Mouse (Mus musculus) ES-Bruce4 (cell line): Measurements from ENCODE around the gene 4931406P16Rik. TPM values are rescaled to one million over a fixed set of nuclear protein-coding genes. Genes with fewer than 3 reads are reported as not detected.

ENCODE experiments used
- H3K27ac ChIP-seq: 2 replicates; pipeline ENCODE4 v1.5.1; 2012; ENCODE audit warnings: low read length, inconsistent platforms; ENCODE audit not compliant: insufficient read depth
- H3K27me3 ChIP-seq: 2 replicates; pipeline ENCODE4 v1.6.1; 2012; ENCODE audit warnings: mild to moderate bottlenecking, low read length, inconsistent platforms; ENCODE audit not compliant: control insufficient read depth, poor library complexity, insufficient read depth, severe bottlenecking
- H3K36me3 ChIP-seq: 2 replicates; pipeline ENCODE4 v1.6.1; 2012; ENCODE audit warnings: inconsistent platforms, mild to moderate bottlenecking, low read length, moderate library complexity; ENCODE audit not compliant: control insufficient read depth, poor library complexity, insufficient read depth, severe bottlenecking
- H3K4me1 ChIP-seq: one replicate; pipeline ENCODE4 v1.8.1; 2011; ENCODE audit warnings: low read length; ENCODE audit not compliant: control insufficient read depth, insufficient read depth
- H3K4me3 ChIP-seq: 2 replicates; pipeline ENCODE4 v1.5.1; 2011; ENCODE audit warnings: low read depth, mild to moderate bottlenecking, low read length
- H3K9ac ChIP-seq: 2 replicates; pipeline ENCODE4 v1.6.1; 2012; ENCODE audit warnings: low read depth, mild to moderate bottlenecking, inconsistent platforms; ENCODE audit not compliant: poor library complexity, severe bottlenecking
- H3K9me3 ChIP-seq: replicated peaks from 2 replicates; pipeline ENCODE4 v1.6.1; 2012; ENCODE audit warnings: mild to moderate bottlenecking, low read length, inconsistent platforms; ENCODE audit not compliant: control insufficient read depth, poor library complexity, insufficient read depth, severe bottlenecking
- CTCF ChIP-seq: IDR thresholded peaks from one replicate; pipeline ENCODE4 v1.8.1; 2011; ENCODE audit warnings: low read depth, low read length
- EP300 ChIP-seq: IDR thresholded peaks from 2 replicates; pipeline ENCODE4 v1.6.1; 2011; ENCODE audit warnings: low read depth, low read length; ENCODE audit not compliant: insufficient read depth
- POLR2A ChIP-seq: IDR thresholded peaks from one replicate; pipeline ENCODE4 v1.8.1; 2011; ENCODE audit warnings: low read length; ENCODE audit not compliant: insufficient read depth
- polyA plus RNA-seq: library from polyadenylated mRNA; stranded (reverse); fragments of >200 nt; gene quantifications from 2 replicates; pipeline ENCODE4 v1.2.4, GENCODE M21; 2011; ENCODE audit warnings: low read depth; ENCODE audit not compliant: missing spikeins, insufficient read depth, insufficient read length

4931406P16Rik gene
- polyA plus RNA-seq, 1 experiment = 82.5 TPM

- Histone ChIP-seq H3K36me3 (peaks cover 16% of the 10 kb centered on the region), H3K4me1 (no peaks in the 10 kb centered on the region), H3K9me3 (no peaks in the 10 kb centered on the region), H3K27me3 (no peaks in the 10 kb centered on the region), H3K27ac (no peak overlapping the region; the same call in 1 of the 2 replicates), H3K9ac (no peak overlapping the region), H3K4me3 (no peak overlapping the region)
- no peak for TF ChIP-seq CTCF
- TF ChIP-seq EP300 = no peak
- TF ChIP-seq POLR2A = no peak
These were observed 58.2 kb downstream of the 4931406P16Rik start for GRCm38 (mm10) chr7:34255137-34255536.

GRCm38 (mm10) chr7:34252030-34252429 lies 61.3 kb downstream of the 4931406P16Rik start:
- TF ChIP-seq EP300 (no peak), POLR2A (no peak), CTCF (no peak)
- no peak overlapping the region for H3K9ac ChIP-seq
- peaks cover 16% of the 10 kb centered on the region for H3K36me3 ChIP-seq
- no peaks in the 10 kb centered on the region for H3K4me1 ChIP-seq
- no peaks in the 10 kb centered on the region for H3K27me3 ChIP-seq
- no peaks in the 10 kb centered on the region for H3K9me3 ChIP-seq
- no peak overlapping the region for H3K27ac ChIP-seq
- H3K4me3 ChIP-seq = no peak overlapping the region

- Histone ChIP-seq H3K27me3 (no peaks in the 10 kb centered on the region), H3K27ac (no peak within 1 kb of the TSS), H3K36me3 (peaks cover 14% of the 10 kb centered on the region), H3K9ac (no peak within 1 kb of the TSS), H3K4me3 (no peak within 1 kb of the TSS), H3K4me1 (no peaks in the 10 kb centered on the region), H3K9me3 (no peaks in the 10 kb centered on the region)
- TF ChIP-seq POLR2A (no peak), CTCF (no peak), EP300 (no peak)
These were observed 62.6 kb downstream of the 4931406P16Rik start, which contains the start of gene Gm6096 for GRCm38 (mm10) chr7:34250738-34251137. TSS of gene Gm6096 (plus strand) at chr7:34251038.

- H3K36me3 ChIP-seq = peaks cover 20% of the 10 kb centered on the region
- H3K9ac ChIP-seq = no peak overlapping the region
- no peaks in the 10 kb centered on the region for H3K27me3 ChIP-seq
- H3K4me1 ChIP-seq = no peaks in the 10 kb centered on the region
- H3K27ac ChIP-seq = 0 out of 2 replicates have a peak overlapping the region, but pooled peaks have one; percentile 47
- H3K9me3 ChIP-seq = no peaks in the 10 kb centered on the region
- H3K4me3 ChIP-seq = no peak overlapping the region
- TF ChIP-seq POLR2A (no peak), EP300 (peak; percentile 62; the same call in 1 of the 2 replicates)
These were observed 66.4 kb downstream of the 4931406P16Rik start for GRCm38 (mm10) chr7:34246870-34247499.

- Histone ChIP-seq H3K27ac (no peak overlapping the region; the same call in 1 of the 2 replicates), H3K4me1 (no peaks in the 10 kb centered on the region), H3K9me3 (no peaks in the 10 kb centered on the region), H3K36me3 (peaks cover 20% of the 10 kb centered on the region), H3K4me3 (peak overlapping the region; percentile 67), H3K9ac (peak overlapping the region; percentile 8; the same call in 1 of the 2 replicates), H3K27me3 (no peaks in the 10 kb centered on the region)
- TF ChIP-seq CTCF = peak; percentile 32
- TF ChIP-seq POLR2A = no peak
These were observed 71.2 kb downstream of the 4931406P16Rik start for GRCm38 (mm10) chr7:34242176-34242575.

GRCm38 (mm10) chr7:34238086-34238485 lies 75.3 kb downstream of the 4931406P16Rik start:
- H3K36me3 ChIP-seq = peaks cover 10% of the 10 kb centered on the region; the same call in 1 of the 2 replicates
- H3K4me3 ChIP-seq = no peak overlapping the region

More at GRCm38 (mm10) chr7:34238086-34238485, 75.3 kb downstream of the 4931406P16Rik start:
- H3K27me3 ChIP-seq = no peaks in the 10 kb centered on the region
- H3K9me3 ChIP-seq = no peaks in the 10 kb centered on the region
- TF ChIP-seq CTCF (no peak), POLR2A (no peak), EP300 (no peak)
- H3K4me1 ChIP-seq = peaks cover 2% of the 10 kb centered on the region
- no peak overlapping the region for H3K9ac ChIP-seq
- no peak overlapping the region for H3K27ac ChIP-seq
